Mouse (Mus musculus) liver, embryonic 14.5 days (tissue): Measurements from ENCODE around the gene Tmem38a. TPM values are rescaled to one million over a fixed set of nuclear protein-coding genes. Genes with fewer than 3 reads are reported as not detected.

Experiments
- ATAC-seq: fragments of 200-750 bp; cut with Nextera tagmentation; 2 replicates; pipeline ENCODE4 v1.8.0; 2017; ENCODE audit warnings: moderate number of reproducible peaks, mild to moderate bottlenecking, moderate library complexity; ENCODE audit not compliant: insufficient read depth
- DNase-seq, 3 experiments: peaks; one replicate each; pipeline ENCODE4 v3.0.0-alpha.2; 2012 to 2013; ENCODE audit warnings: low read depth in 3 of 3, low spot score in 3 of 3
- H3K27ac ChIP-seq: fragments of 300-500 bp; sonication (generic); 2 replicates; pipeline ENCODE4 v1.5.1; 2014; ENCODE audit warnings: moderate library complexity, mild to moderate bottlenecking, control low read depth, inconsistent platforms
- H3K27me3 ChIP-seq: fragments of 300-500 bp; sonication (generic); 2 replicates; pipeline ENCODE4 v1.6.1; 2014; ENCODE audit warnings: mild to moderate bottlenecking, low read length, moderate library complexity; ENCODE audit not compliant: control insufficient read depth, insufficient read depth
- H3K36me3 ChIP-seq: fragments of 300-500 bp; sonication (generic); replicated peaks from 2 replicates; pipeline ENCODE4 v1.6.1; 2014; ENCODE audit warnings: low read depth; ENCODE audit not compliant: control insufficient read depth, insufficient read depth
- H3K4me1 ChIP-seq, 2 experiments: fragments of 200-500 bp in 1 of 2; fragments of 300-500 bp in 1 of 2; sonication (generic) in 1 of 2; replicated peaks; 2 replicates each; pipeline ENCODE4 v1.6.1; 2012 to 2014; ENCODE audit warnings: antibody characterized with exemption in 1 of 2, inconsistent platforms in 1 of 2, low read length in 1 of 2; ENCODE audit not compliant: control insufficient read depth in 2 of 2, insufficient read depth in 2 of 2
- H3K4me2 ChIP-seq: fragments of 300-500 bp; sonication (generic); 2 replicates; pipeline ENCODE4 v1.6.1; 2014; ENCODE audit warnings: low read depth, mild to moderate bottlenecking, control low read depth, moderate library complexity
- H3K4me3 ChIP-seq, 2 experiments: fragments of 200-500 bp in 1 of 2; fragments of 300-500 bp in 1 of 2; sonication (generic) in 1 of 2; 2 replicates each; pipeline ENCODE4 v1.5.1; 2012 to 2014; ENCODE audit warnings: low read depth in 2 of 2, low read length in 2 of 2, mild to moderate bottlenecking in 2 of 2, control low read depth in 1 of 2, inconsistent platforms in 1 of 2, moderate library complexity in 1 of 2; ENCODE audit not compliant: insufficient read depth in 1 of 2
- H3K9ac ChIP-seq: fragments of 300-500 bp; sonication (generic); replicated peaks from 2 replicates; pipeline ENCODE4 v1.6.1; 2014; ENCODE audit warnings: mild to moderate bottlenecking, control low read depth, moderate library complexity
- H3K9me3 ChIP-seq: fragments of 300-500 bp; sonication (generic); 2 replicates; pipeline ENCODE4 v1.6.1; 2016; ENCODE audit warnings: low read length, mixed read lengths; ENCODE audit not compliant: control insufficient read depth
- CTCF ChIP-seq: IDR thresholded peaks from 2 replicates; pipeline ENCODE4 v1.5.1; 2016; ENCODE audit warnings: antibody characterized with exemption, low read depth, control low read depth
- EP300 ChIP-seq: IDR thresholded peaks from 2 replicates; pipeline ENCODE4 v1.6.1; 2016; ENCODE audit warnings: antibody characterized with exemption, low read depth
- WGBS: fragments of 180-500 bp; shearing (Covaris S2); extraction: QIAGEN DNeasy Blood & Tissue Kit; methylation state at CpG from one replicate; pipeline ENCODE4 v1.1.7; 2014; ENCODE audit not compliant: insufficient replicate concordance; 5-methylcytosine and 5-hydroxymethylcytosine counted together
- polyA plus RNA-seq, 2 experiments: library from polyadenylated mRNA; depleted of rRNA in 1 of 2; stranded (reverse) in 1 of 2; unstranded in 1 of 2; fragments of >200 nt; fragmentation: Nextera tagmentation in 1 of 2; extraction: Ambion mirVana in 1 of 2; gene quantifications; 2 replicates each; pipeline versions ENCODE4 v1.2.1 to v1.2.3; 2012 to 2014

The Tmem38a gene
- polyA plus RNA-seq (2012; rRNA removed): 0.98 and 1.1 TPM in 2 replicates
- polyA plus RNA-seq (2014; fragmentation: Nextera tagmentation; extraction: Ambion mirVana): 0.62 and 0.97 TPM in 2 replicates

GRCm38 (mm10) chr8:72571611-72572473 is at the start of gene Tmem38a:
Tmem38a (plus strand) TSS chr8:72572055.
- peaks cover 5 to 13% of the 10 kb centered on the region in 2 experiments for H3K4me1 ChIP-seq
- peak within 1 kb of the TSS; percentile 88 for H3K4me2 ChIP-seq
- WGBS: 1% methylated on average over 45 of the region's 45 CpGs
- H3K27me3 ChIP-seq: no peaks in the 10 kb centered on the region; the same call in 1 of the 2 replicates
- H3K4me3 ChIP-seq: peak within 1 kb of the TSS; percentile 68 to 95
- DNase-seq: peak in 1 of 3 experiments; percentile 38
- TF ChIP-seq CTCF (no peak), EP300 (no peak)
- ATAC-seq: no peak
- H3K36me3 ChIP-seq: peaks cover 14% of the 10 kb centered on the region
- H3K9ac ChIP-seq: peak within 1 kb of the TSS; percentile 80
- H3K27ac ChIP-seq: peak within 1 kb of the TSS; percentile 87
- H3K9me3 ChIP-seq: no peaks in the 10 kb centered on the region

GRCm38 (mm10) chr8:72532103-72532502 is 39.8 kb upstream of the Tmem38a start:
- Histone ChIP-seq H3K9me3 (no peaks in the 10 kb centered on the region), H3K9ac (no peak overlapping the region), H3K4me3 (no peak overlapping the region), H3K36me3 (no peaks in the 10 kb centered on the region), H3K4me1 (no peaks in the 10 kb centered on the region), H3K4me2 (no peak overlapping the region), H3K27ac (no peak overlapping the region), H3K27me3 (no peaks in the 10 kb centered on the region)
- no peak for TF ChIP-seq EP300
- TF ChIP-seq CTCF: no peak
- 63% methylated on average over 1 of the region's 1 CpGs for WGBS
- DNase-seq: no peak
- no peak for ATAC-seq

GRCm38 (mm10) chr8:72534888-72535287 is 37.0 kb upstream of the Tmem38a start:
- ATAC-seq (no peak), DNase-seq (no peak)
- H3K36me3 ChIP-seq: no peaks in the 10 kb centered on the region
- no peaks in the 10 kb centered on the region for H3K27me3 ChIP-seq
- no peak overlapping the region for H3K4me2 ChIP-seq
- no peaks in the 10 kb centered on the region for H3K9me3 ChIP-seq
- H3K27ac ChIP-seq: no peak overlapping the region
- no peak overlapping the region for H3K4me3 ChIP-seq
- H3K4me1 ChIP-seq: no peaks in the 10 kb centered on the region
- 73% methylated on average over 3 of the region's 3 CpGs for WGBS
- TF ChIP-seq EP300 (no peak), CTCF (no peak)
- H3K9ac ChIP-seq: no peak overlapping the region; the same call in 1 of the 2 replicates

DNA sequence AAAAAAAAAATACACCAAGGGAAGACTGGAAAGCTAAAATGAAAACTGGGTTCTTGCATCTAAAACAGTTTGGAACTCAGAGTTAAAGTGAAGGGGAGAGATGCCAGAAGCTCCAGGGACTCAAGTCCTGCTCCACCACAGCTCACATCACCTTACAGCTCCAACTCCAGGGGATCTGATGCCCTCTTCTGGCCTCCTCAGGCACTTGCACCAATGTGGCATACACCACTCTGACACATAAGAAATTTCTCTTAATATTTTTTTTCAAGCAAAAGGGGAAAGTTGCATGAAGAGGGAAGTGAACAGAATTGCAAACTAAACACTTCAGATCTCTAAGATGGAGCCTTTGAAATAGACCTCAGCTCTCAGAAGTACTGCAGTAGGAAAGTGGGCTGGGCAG is 32.6 kb upstream of the Tmem38a start:
- no peak overlapping the region for H3K4me2 ChIP-seq
- H3K36me3 ChIP-seq: peaks cover 1% of the 10 kb centered on the region
- ATAC-seq (no peak), DNase-seq (no peak)
- H3K9me3 ChIP-seq: no peaks in the 10 kb centered on the region
- H3K4me3 ChIP-seq: no peak overlapping the region
- H3K4me1 ChIP-seq: no peaks in the 10 kb centered on the region
- H3K9ac ChIP-seq: no peak overlapping the region
- no peak for TF ChIP-seq EP300
- peak; percentile 61 for TF ChIP-seq CTCF
- no peaks in the 10 kb centered on the region for H3K27me3 ChIP-seq
- no peak overlapping the region for H3K27ac ChIP-seq

DNA sequence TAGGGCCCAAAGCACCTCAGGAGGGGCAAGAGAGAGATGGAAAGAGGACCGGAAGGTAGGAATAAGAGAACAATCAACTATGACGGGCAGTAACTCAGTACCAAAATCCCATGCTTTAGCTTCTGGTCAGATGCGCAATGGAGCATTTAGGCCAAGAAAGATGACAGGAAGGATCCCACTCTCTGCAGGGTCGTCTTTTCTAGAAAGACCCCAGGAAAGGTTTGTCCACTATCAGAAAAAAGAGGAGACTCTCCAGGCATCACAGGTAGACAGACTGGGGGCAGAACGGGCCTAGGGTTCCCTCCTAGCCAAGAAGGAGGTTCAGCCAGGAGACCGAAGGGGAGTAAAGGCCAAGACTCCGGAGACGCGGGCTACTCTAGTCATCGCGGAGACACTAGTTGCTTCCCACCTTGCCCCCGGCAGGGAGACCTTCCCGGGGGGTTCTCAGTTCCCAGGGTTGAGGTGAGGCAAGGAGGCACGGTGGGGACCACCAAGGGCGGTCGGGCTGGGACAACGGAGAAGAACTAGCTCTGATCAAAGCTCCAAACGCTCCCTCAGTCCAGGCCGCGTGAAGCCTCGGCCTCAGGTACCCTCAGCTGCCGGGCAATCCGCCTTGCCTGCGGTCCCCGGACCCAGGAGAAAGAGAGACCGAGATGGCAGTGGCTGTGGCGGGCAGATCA is 24.6 kb upstream of the Tmem38a start:
- ATAC-seq (0 out of 2 replicates have a peak, but pooled peaks have one; percentile 1), DNase-seq (no peak)
- Histone ChIP-seq H3K27me3 (no peaks in the 10 kb centered on the region), H3K9ac (peak overlapping the region; percentile 99), H3K4me3 (peak overlapping the region; percentile 93 to 96), H3K4me1 (peaks cover 13 to 14% of the 10 kb centered on the region in 2 experiments), H3K9me3 (no peaks in the 10 kb centered on the region), H3K27ac (peak overlapping the region; percentile 59), H3K4me2 (peak overlapping the region; percentile 97), H3K36me3 (peaks cover 5% of the 10 kb centered on the region)
- WGBS: 1% methylated on average over 27 of the region's 27 CpGs
- TF ChIP-seq EP300: no peak
- TF ChIP-seq CTCF: no peak
